Mouse (Mus musculus) spleen, adult 2 months (tissue): ENCODE results near the gene 6030408B16Rik. TPM values are rescaled to one million over a fixed set of nuclear protein-coding genes. Genes with fewer than 3 reads are reported as not detected.

ENCODE experiments used
- DNase-seq, 2 experiments: peaks; one replicate each; pipeline versions ENCODE4 v3.0.0 to v3.0.0-alpha.2; 2012 to 2021; ENCODE audit warnings: low spot score in 2 of 2, low read depth in 1 of 2
- H3K27ac ChIP-seq: fragments of 200-500 bp; 2 replicates; pipeline ENCODE4 v1.5.1; 2012; ENCODE audit warnings: low read length, inconsistent platforms; ENCODE audit not compliant: insufficient read depth
- H3K27me3 ChIP-seq: fragments of 200-500 bp; 2 replicates; pipeline ENCODE4 v1.6.1; 2012; ENCODE audit warnings: mild to moderate bottlenecking, moderate library complexity, low read length, inconsistent platforms; ENCODE audit not compliant: control insufficient read depth, insufficient read depth
- H3K36me3 ChIP-seq: fragments of 200-500 bp; 2 replicates; pipeline ENCODE4 v1.6.1; 2012; ENCODE audit warnings: mild to moderate bottlenecking, low read length, inconsistent platforms; ENCODE audit not compliant: control insufficient read depth, insufficient read depth
- H3K4me1 ChIP-seq: fragments of 200-500 bp; 2 replicates; pipeline ENCODE4 v1.6.1; 2011; ENCODE audit warnings: inconsistent platforms; ENCODE audit not compliant: control insufficient read depth, insufficient read depth, insufficient read length
- H3K4me3 ChIP-seq: fragments of 200-500 bp; 2 replicates; pipeline ENCODE4 v1.5.1; 2011; ENCODE audit warnings: mild to moderate bottlenecking, inconsistent platforms; ENCODE audit not compliant: insufficient read depth, insufficient read length; ENCODE audit errors: extremely low read depth
- CTCF ChIP-seq: fragments of 200-500 bp; IDR thresholded peaks from 2 replicates; pipeline ENCODE4 v1.5.1; 2011; ENCODE audit warnings: mild to moderate bottlenecking, inconsistent platforms; ENCODE audit not compliant: insufficient read depth, insufficient read length, insufficient replicate concordance; ENCODE audit errors: extremely low read depth
- POLR2A ChIP-seq: fragments of 200-500 bp; IDR thresholded peaks from 2 replicates; pipeline ENCODE4 v1.6.1; 2011; ENCODE audit warnings: low read depth, low read length, inconsistent platforms
- WGBS: fragments of 180-500 bp; shearing (Covaris S2); methylation state at CpG from one replicate; pipeline ENCODE4 v1.1.7; 2018; 5-methylcytosine and 5-hydroxymethylcytosine counted together
- polyA plus RNA-seq: library from polyadenylated mRNA; depleted of rRNA; stranded (reverse); fragments of >200 nt; gene quantifications from 2 replicates; pipeline ENCODE4 v1.2.3, GENCODE M21; 2012

6030408B16Rik gene
- polyA plus RNA-seq, 1 experiment, result 0.25 TPM

GRCm38 (mm10) chr15:101287361-101287760 is 5.7 kb upstream of the 6030408B16Rik start:
- H3K27ac ChIP-seq, result no peak overlapping the region
- peaks cover 37% of the 10 kb centered on the region for H3K36me3 ChIP-seq
- H3K27me3 ChIP-seq, result no peaks in the 10 kb centered on the region
- DNase-seq, result no peak
- TF ChIP-seq POLR2A, result no peak
- TF ChIP-seq CTCF, result no peak
- 95% methylated on average over 6 of the region's 6 CpGs for WGBS
- H3K4me1 ChIP-seq, result peaks cover 2% of the 10 kb centered on the region; the same call in 1 of the 2 replicates
- no peak overlapping the region for H3K4me3 ChIP-seq

DNA sequence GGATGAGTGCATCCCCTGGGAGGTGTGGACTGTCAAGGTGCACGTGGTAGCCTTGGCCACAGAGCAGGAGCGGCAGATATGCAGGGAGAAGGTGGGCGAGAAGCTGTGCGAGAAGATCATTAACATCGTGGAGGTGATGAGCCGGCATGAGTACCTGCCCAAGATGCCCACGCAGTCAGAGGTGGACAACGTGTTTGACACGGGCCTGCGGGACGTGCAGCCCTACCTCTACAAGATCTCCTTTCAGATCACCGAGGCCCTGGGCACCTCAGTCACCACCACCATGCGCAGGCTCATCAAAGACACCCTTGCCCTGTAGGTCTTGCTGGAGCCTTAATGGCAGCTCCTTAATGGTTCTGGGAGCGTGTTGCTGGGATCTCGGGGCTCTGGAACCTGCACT is 2.7 kb upstream of the 6030408B16Rik start:
- Histone ChIP-seq H3K27ac (no peak overlapping the region), H3K27me3 (no peaks in the 10 kb centered on the region), H3K4me1 (no peaks in the 10 kb centered on the region), H3K36me3 (peaks cover 37% of the 10 kb centered on the region), H3K4me3 (no peak overlapping the region)
- no peak for DNase-seq
- TF ChIP-seq CTCF (no peak), POLR2A (no peak)
- WGBS, result 95% methylated on average over 15 of the region's 15 CpGs

GRCm38 (mm10) chr15:101292012-101292411 is 1.0 kb upstream of the 6030408B16Rik start:
- peaks cover 31% of the 10 kb centered on the region for H3K36me3 ChIP-seq
- no peak overlapping the region for H3K4me3 ChIP-seq
- H3K27me3 ChIP-seq, result no peaks in the 10 kb centered on the region
- H3K27ac ChIP-seq, result no peak overlapping the region
- no peak for DNase-seq
- TF ChIP-seq CTCF (no peak), POLR2A (no peak)
- H3K4me1 ChIP-seq, result no peaks in the 10 kb centered on the region
- 79% methylated on average over 3 of the region's 3 CpGs for WGBS

- 76% methylated on average over 16 of the region's 16 CpGs for WGBS
- H3K4me3 ChIP-seq, result no peak overlapping the region
- no peak for TF ChIP-seq CTCF
- TF ChIP-seq POLR2A, result no peak
- peaks cover 21% of the 10 kb centered on the region for H3K36me3 ChIP-seq
- no peak for DNase-seq
- no peaks in the 10 kb centered on the region for H3K27me3 ChIP-seq
- H3K4me1 ChIP-seq, result no peaks in the 10 kb centered on the region
- H3K27ac ChIP-seq, result no peak overlapping the region
These were observed 1.2 kb downstream of the 6030408B16Rik start for GRCm38 (mm10) chr15:101294028-101294894.

DNA sequence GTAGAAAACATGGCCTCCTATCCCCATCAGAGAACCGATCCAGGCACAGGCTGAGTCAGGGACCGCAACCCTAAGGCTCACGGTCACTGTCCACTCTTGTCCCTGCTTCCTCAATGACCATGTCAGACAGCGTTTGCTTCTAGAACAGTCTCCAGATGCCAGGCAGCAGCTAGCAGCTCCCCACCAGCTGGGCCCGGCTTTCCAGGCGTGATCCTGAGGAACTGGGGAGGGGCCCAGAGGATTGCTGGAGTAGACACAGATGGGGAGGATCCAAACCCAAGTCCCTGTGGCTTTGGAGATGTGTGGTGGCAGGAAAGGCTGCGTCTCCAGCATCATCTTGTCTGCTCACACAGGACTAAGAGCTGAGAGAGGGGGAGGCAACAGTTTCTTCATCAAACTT is 2.1 kb downstream of the 6030408B16Rik start:
- Histone ChIP-seq H3K36me3 (peaks cover 13% of the 10 kb centered on the region), H3K4me1 (no peaks in the 10 kb centered on the region), H3K4me3 (no peak overlapping the region), H3K27ac (no peak overlapping the region), H3K27me3 (no peaks in the 10 kb centered on the region)
- WGBS, result 83% methylated on average over 7 of the region's 7 CpGs
- TF ChIP-seq CTCF (no peak), POLR2A (no peak)
- DNase-seq, result no peak

GRCm38 (mm10) chr15:101295616-101296015 is 2.6 kb downstream of the 6030408B16Rik start:
- DNase-seq, result no peak
- Histone ChIP-seq H3K4me3 (no peak overlapping the region), H3K27ac (no peak overlapping the region), H3K4me1 (no peaks in the 10 kb centered on the region), H3K27me3 (no peaks in the 10 kb centered on the region), H3K36me3 (peaks cover 9% of the 10 kb centered on the region)
- 97% methylated on average over 10 of the region's 10 CpGs for WGBS
- TF ChIP-seq POLR2A, result no peak
- TF ChIP-seq CTCF, result no peak

GRCm38 (mm10) chr15:101296091-101296490 is 3.1 kb downstream of the 6030408B16Rik start:
- WGBS, result 88% methylated on average over 11 of the region's 11 CpGs

More at GRCm38 (mm10) chr15:101296091-101296490, 3.1 kb downstream of the 6030408B16Rik start:
- Histone ChIP-seq H3K4me1 (no peaks in the 10 kb centered on the region), H3K27me3 (no peaks in the 10 kb centered on the region), H3K36me3 (peaks cover 4% of the 10 kb centered on the region), H3K4me3 (no peak overlapping the region), H3K27ac (no peak overlapping the region)
- TF ChIP-seq POLR2A (no peak), CTCF (no peak)
- no peak for DNase-seq
